Mouse (Mus musculus): ENCODE measurements around the gene Gm20388.

DNA sequence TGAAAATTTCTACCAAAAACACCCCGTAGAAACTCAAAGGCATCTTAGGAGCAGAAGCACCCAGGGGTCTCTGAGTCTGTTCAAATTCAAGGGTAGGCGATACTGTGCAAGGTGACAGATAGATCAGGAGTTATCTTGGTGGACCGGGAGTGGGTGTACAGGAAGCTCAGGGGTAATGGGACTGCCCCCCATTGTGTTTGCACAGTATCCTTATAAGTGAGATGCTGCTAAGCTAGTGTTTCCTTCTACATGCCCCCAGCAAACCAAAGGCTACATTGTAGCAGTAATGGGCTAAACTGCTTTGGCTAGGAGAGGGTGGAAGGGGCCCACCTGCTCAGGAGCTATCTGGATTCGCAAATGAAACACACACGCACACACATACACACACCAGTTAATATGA, 1250.8 kb downstream of the Gm20388 start:
- TF ChIP-seq CTCF (IDR thresholded peaks at IDR 0.05; ENCODE audit: low read depth) (no peak), EP300 (optimal IDR thresholded peaks at IDR 0.05) (no peak)
